Comparison of ENCODE assay signal across 11 mouse cellular contexts in genomic region chr13:101855141-101855540, GRCm38 (mm10).
A peak's percentile ranks its signal among the peaks of the same experiment; 100 is the strongest.
DNase-seq lines count a peak whose midpoint lies in the region; ATAC-seq and TF ChIP-seq lines count a peak whose summit lies in the region.
"Had no signal": no experiment of that assay in that cellular context is flagged by ENCODE, and none has a peak within 500 bp of the region (broad histone marks: within the 10 kb centered on the region; RNA-seq: fewer than 3 reads in every experiment).

No protein-coding gene starts in this region.

- no peaks in the 10 kb centered on the region for H3K27me3 ChIP-seq in kidney, embryonic 14.5 days (ENCODE audit: control insufficient read depth, insufficient read depth, low read length)
- H3K27me3 ChIP-seq: liver, embryonic 15.5 days had no signal

- H3K9me3 ChIP-seq in kidney, embryonic 14.5 days (ENCODE audit: control insufficient read depth, low read length): no peaks in the 10 kb centered on the region
- H3K9me3 ChIP-seq: liver, embryonic 15.5 days had no signal

- no peaks in the 10 kb centered on the region for H3K36me3 ChIP-seq in kidney, embryonic 14.5 days (ENCODE audit: control insufficient read depth, insufficient read depth, low read length)
- H3K36me3 ChIP-seq: liver, embryonic 15.5 days had no signal

- H3K4me3 ChIP-seq in kidney, embryonic 14.5 days (ENCODE audit: low read length): no peak overlapping the region
- H3K4me3 ChIP-seq: liver, embryonic 15.5 days had no signal

- 92% methylated on average over 9 of the region's 9 CpGs for WGBS in kidney, embryonic 14.5 days

- no peak for ATAC-seq in kidney, embryonic 14.5 days (ENCODE audit: low FRiP score, low TSS enrichment)

- peak; percentile 42 to 50 for DNase-seq in heart, postnatal 14 days
- no peak for DNase-seq in heart, postnatal 25 days (ENCODE audit: low spot score)
- peak; percentile 86 for DNase-seq in brain, embryonic 14.5 days (ENCODE audit: low read depth)
- DNase-seq in cerebellum, postnatal 10 days: peak; percentile 92 to 94
- peak; percentile 13 to 51 for DNase-seq in layer of hippocampus, postnatal 25 days (ENCODE audit: extremely low spot score in 1 of 2, low spot score in 1 of 2)
- no peak for DNase-seq in liver
- DNase-seq: adrenal gland, adult 2 months; kidney, postnatal 25 days; thymus, postnatal 36 days had no signal

- H3K27ac ChIP-seq in kidney, embryonic 14.5 days (ENCODE audit: low read depth, low read length): no peak overlapping the region
- H3K27ac ChIP-seq: liver, embryonic 15.5 days had no signal

- no peak for TF ChIP-seq CTCF in brain, embryonic 14.5 days (IDR thresholded peaks at IDR 0.05; ENCODE audit: borderline replicate concordance, extremely low read depth, insufficient read depth, insufficient read length)

- intact Hi-C loops in heart, postnatal 14 days (cut with DNase I): no loop called here
- intact Hi-C loops in heart, postnatal 25 days (cut with DNase I): no loop called here

- no peak overlapping the region for H3K9ac ChIP-seq in kidney, embryonic 14.5 days (ENCODE audit: low read depth, low read length)
- H3K9ac ChIP-seq: liver, embryonic 15.5 days had no signal

- no peak overlapping the region for H3K4me2 ChIP-seq in kidney, embryonic 14.5 days (replicated peaks; ENCODE audit: low read depth, low read length)
- H3K4me2 ChIP-seq: liver, embryonic 15.5 days had no signal

- no peak for TF ChIP-seq POLR2A in brain, embryonic 14.5 days (IDR thresholded peaks at IDR 0.05; ENCODE audit: borderline replicate concordance, extremely low read depth, insufficient read depth, insufficient read length, poor library complexity, severe bottlenecking)

- H3K4me1 ChIP-seq in kidney, embryonic 14.5 days (ENCODE audit: control insufficient read depth, insufficient read depth, low read length): no peaks in the 10 kb centered on the region
- H3K4me1 ChIP-seq: liver, embryonic 15.5 days had no signal

Comparison
In these comparisons a context has a peak if more than half of its experiments do, and no peak if none do; other contexts are left out.
1. DNase-seq: peak in heart, postnatal 14 days (2 of 2), brain, embryonic 14.5 days (single experiment), cerebellum, postnatal 10 days (2 of 2) and layer of hippocampus, postnatal 25 days (2 of 2); none in heart, postnatal 25 days (single experiment) and liver (single experiment).